Mouse (Mus musculus): Measurements from ENCODE around the gene Zmiz1.

- TF ChIP-seq TCF12 (IDR thresholded peaks at IDR 0.05; ENCODE audit: low read depth, low read length) = no peak
- TF ChIP-seq CTCF (conservative IDR thresholded peaks at IDR 0.05 in 1 of 2, IDR thresholded peaks at IDR 0.05 in 1 of 2; ENCODE audit: low read depth in 2 of 2, low read length in 2 of 2) = no peak
Measured at GRCm38 (mm10) chr14:25451099-25451667, 7.8 kb upstream of the Zmiz1 start.

All from CH12.LX (cell line).